Mouse (Mus musculus): Measurements from ENCODE around the gene Tpcn2.

DNA sequence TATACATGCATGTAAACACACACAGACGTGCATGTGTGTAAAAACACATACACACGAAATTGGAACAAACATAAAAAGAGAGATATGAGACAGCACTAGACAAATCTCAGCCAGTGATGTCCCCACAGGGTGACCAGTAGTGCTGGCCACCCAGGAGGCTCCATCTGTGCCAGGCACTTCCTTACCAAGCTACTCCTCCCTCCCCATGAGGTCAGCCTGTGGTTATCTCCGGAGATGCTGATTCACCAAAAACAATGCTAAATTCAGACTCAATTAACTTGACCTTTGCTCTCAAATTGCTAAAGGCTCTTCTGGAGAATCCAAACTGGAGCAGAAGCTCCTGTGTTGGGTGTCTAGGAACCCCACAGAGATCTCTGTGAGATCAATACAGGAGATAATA is 96.0 kb downstream of the Tpcn2 start:
- TF ChIP-seq GATA1 (IDR thresholded peaks at IDR 0.05; ENCODE audit: low read length) (no peak), TAL1 (IDR thresholded peaks at IDR 0.05; ENCODE audit: low read length) (no peak)
